13 mouse cellular contexts compared by ENCODE assay signal in genomic region chr1:119048988-119049387, GRCm38 (mm10). TPM values are rescaled to one million over a fixed set of nuclear protein-coding genes. Genes with fewer than 3 reads are reported as not detected.
DNase-seq lines count a peak whose midpoint lies in the region; ATAC-seq and TF ChIP-seq lines count a peak whose summit lies in the region.
"Had no signal": no experiment of that assay in that cellular context is flagged by ENCODE, and none has a peak within 500 bp of the region (broad histone marks: within the 10 kb centered on the region; RNA-seq: fewer than 3 reads in every experiment).

No protein-coding gene starts in this region.

- H3K4me3 ChIP-seq in intestine, embryonic 15.5 days (replicated peaks), result no peak overlapping the region
- H3K4me3 ChIP-seq in intestine, postnatal 0 days (ENCODE audit: low read depth, low read length), result no peak overlapping the region
- peak overlapping the region; percentile 32 to 48; a peak in 3 of 4 replicates for H3K4me3 ChIP-seq in ES-E14 (ENCODE audit: insufficient read depth in 1 of 2, low read depth in 1 of 2, low read length in 2 of 2, poor library complexity in 1 of 2, severe bottlenecking in 1 of 2)
- peak overlapping the region; percentile 64 for H3K4me3 ChIP-seq in embryonic facial prominence, embryonic 15.5 days (replicated peaks)
- H3K4me3 ChIP-seq in limb, embryonic 11.5 days (ENCODE audit: low read depth, low read length), result peak overlapping the region; percentile 20

- no peak overlapping the region for H3K9ac ChIP-seq in intestine, embryonic 15.5 days
- no peak overlapping the region for H3K9ac ChIP-seq in intestine, postnatal 0 days (ENCODE audit: low read depth, low read length)
- H3K9ac ChIP-seq in ES-E14 (ENCODE audit: insufficient read depth, low read depth, low read length, poor library complexity, severe bottlenecking), result no peak overlapping the region
- H3K9ac ChIP-seq in embryonic facial prominence, embryonic 15.5 days, result no peak overlapping the region; the same call in 1 of the 2 replicates
- H3K9ac ChIP-seq in limb, embryonic 11.5 days (ENCODE audit: low read length), result peak overlapping the region; percentile 60

- no peaks in the 10 kb centered on the region for H3K9me3 ChIP-seq in intestine, embryonic 15.5 days
- no peaks in the 10 kb centered on the region for H3K9me3 ChIP-seq in intestine, postnatal 0 days (ENCODE audit: control insufficient read depth)
- H3K9me3 ChIP-seq in ES-E14 (ENCODE audit: control insufficient read depth, insufficient read depth, low read depth, low read length), result no peaks in the 10 kb centered on the region
- no peaks in the 10 kb centered on the region for H3K9me3 ChIP-seq in embryonic facial prominence, embryonic 15.5 days (replicated peaks)
- H3K9me3 ChIP-seq in limb, embryonic 11.5 days (ENCODE audit: control insufficient read depth, low read length), result no peaks in the 10 kb centered on the region

- peak overlapping the region; percentile 93; the same call in 1 of the 2 replicates for H3K4me2 ChIP-seq in intestine, embryonic 15.5 days (replicated peaks)
- no peak overlapping the region for H3K4me2 ChIP-seq in intestine, postnatal 0 days (replicated peaks; ENCODE audit: low read depth)
- H3K4me2 ChIP-seq in embryonic facial prominence, embryonic 15.5 days (replicated peaks), result peak overlapping the region; percentile 86
- peak overlapping the region; percentile 66 for H3K4me2 ChIP-seq in limb, embryonic 11.5 days (ENCODE audit: low read depth, severe bottlenecking)

- intact Hi-C loops in left cerebral cortex, postnatal 10 days (cut with DNase I), result no loop called here

- H3K4me1 ChIP-seq in intestine, embryonic 15.5 days (replicated peaks), result peaks cover 30% of the 10 kb centered on the region
- H3K4me1 ChIP-seq in intestine, postnatal 0 days (replicated peaks; ENCODE audit: control insufficient read depth, insufficient read depth, low read length), result no peaks in the 10 kb centered on the region
- peaks cover 14 to 30% of the 10 kb centered on the region in 2 experiments; a peak in 3 of 4 replicates for H3K4me1 ChIP-seq in ES-E14 (ENCODE audit: control insufficient read depth in 2 of 2, insufficient read depth in 2 of 2, low read length in 2 of 2, poor library complexity in 1 of 2)
- peaks cover 56% of the 10 kb centered on the region for H3K4me1 ChIP-seq in embryonic facial prominence, embryonic 15.5 days
- peaks cover 30% of the 10 kb centered on the region for H3K4me1 ChIP-seq in limb, embryonic 11.5 days (ENCODE audit: control insufficient read depth, insufficient read depth, low read length)

- ATAC-seq in intestine, embryonic 15.5 days, result no peak
- ATAC-seq in intestine, postnatal 0 days, result no peak
- no peak for ATAC-seq in embryonic facial prominence, embryonic 15.5 days (ENCODE audit: insufficient number of reproducible peaks, low FRiP score, low TSS enrichment, low read depth)
- no peak for ATAC-seq in limb, embryonic 11.5 days (ENCODE audit: insufficient number of reproducible peaks, low FRiP score, low TSS enrichment, low read depth)

- WGBS in intestine, embryonic 15.5 days, result 30% methylated on average over 11 of the region's 11 CpGs
- WGBS in intestine, postnatal 0 days, result 22% methylated on average over 11 of the region's 11 CpGs
- WGBS in embryonic facial prominence, embryonic 15.5 days, result 11% methylated on average over 11 of the region's 11 CpGs
- 4% methylated on average over 11 of the region's 11 CpGs for WGBS in limb, embryonic 11.5 days

- H3K27ac ChIP-seq in intestine, embryonic 15.5 days, result no peak overlapping the region
- H3K27ac ChIP-seq in intestine, postnatal 0 days (ENCODE audit: low read depth, low read length), result no peak overlapping the region
- peak overlapping the region; percentile 81; the same call in 1 of the 2 replicates for H3K27ac ChIP-seq in ES-E14 (ENCODE audit: insufficient read depth, low read depth, low read length, poor library complexity, severe bottlenecking)
- peak overlapping the region; percentile 96 for H3K27ac ChIP-seq in embryonic facial prominence, embryonic 15.5 days (replicated peaks)
- peak overlapping the region; percentile 95 for H3K27ac ChIP-seq in limb, embryonic 11.5 days (replicated peaks; ENCODE audit: low read depth, low read length)
- H3K27ac ChIP-seq: macrophage had no signal

- no peaks in the 10 kb centered on the region for H3K36me3 ChIP-seq in intestine, embryonic 15.5 days
- H3K36me3 ChIP-seq in intestine, postnatal 0 days (ENCODE audit: control insufficient read depth, insufficient read depth), result no peaks in the 10 kb centered on the region
- H3K36me3 ChIP-seq in ES-E14 (ENCODE audit: control insufficient read depth, insufficient read depth, low read length, poor library complexity, severe bottlenecking), result peaks cover 2% of the 10 kb centered on the region; the same call in 1 of the 2 replicates
- no peaks in the 10 kb centered on the region for H3K36me3 ChIP-seq in embryonic facial prominence, embryonic 15.5 days
- H3K36me3 ChIP-seq in limb, embryonic 11.5 days (ENCODE audit: control insufficient read depth, insufficient read depth, low read length), result no peaks in the 10 kb centered on the region

- in situ Hi-C loops in ES-E14 (cut with MboI; ENCODE audit: low sequenced_read_pairs in 2 of 2, unreplicated experiment in 2 of 2), result no loop called here

- no peak for TF ChIP-seq CTCF in intestine, postnatal 0 days (IDR thresholded peaks at IDR 0.05; ENCODE audit: low read depth)

- DNase-seq in ES-E14 (ENCODE audit: low read depth, low spot score), result peak; percentile 81
- DNase-seq in limb, embryonic 11.5 days (ENCODE audit: low spot score), result peak; percentile 38
- no peak for DNase-seq in left cerebral cortex, postnatal 10 days (ENCODE audit: extremely low spot score in 1 of 2, low spot score in 2 of 2)
- no peak for DNase-seq in cerebellum, postnatal 14 days
- DNase-seq in urinary bladder, postnatal 36 days (ENCODE audit: low spot score in 2 of 2), result no peak
- DNase-seq: adrenal gland, postnatal 36 days; heart, adult 11 months; thymus, adult 2 months had no signal

- H3K27me3 ChIP-seq in intestine, embryonic 15.5 days (replicated peaks), result peaks cover 24% of the 10 kb centered on the region
- H3K27me3 ChIP-seq in intestine, postnatal 0 days (replicated peaks; ENCODE audit: control insufficient read depth, insufficient read depth, low read length), result peaks cover 59% of the 10 kb centered on the region
- no peaks in the 10 kb centered on the region for H3K27me3 ChIP-seq in embryonic facial prominence, embryonic 15.5 days
- no peaks in the 10 kb centered on the region for H3K27me3 ChIP-seq in limb, embryonic 11.5 days (ENCODE audit: control insufficient read depth, insufficient read depth, low read length)
- H3K27me3 ChIP-seq: CH12.LX had no signal

TF ChIP-seq in ES-E14, 5 proteins besides CTCF, POLR2A, EP300 and RAD21:
- peak; percentile 66; the same call in 1 of the 2 replicates for TF ChIP-seq CHD2 (IDR thresholded peaks at IDR 0.05; ENCODE audit: low read depth, low read length)
- TF ChIP-seq MAFK (IDR thresholded peaks at IDR 0.05; ENCODE audit: insufficient read depth, low read depth, low read length), result no peak

RNA-seq across cellular contexts. Expression of gene Gli2, which starts 4.4 kb away (rescaled TPM):
- 7.2 and 7.4 TPM in 2 replicates for polyA plus RNA-seq in intestine, embryonic 15.5 days (2015; fragmentation: Nextera tagmentation; extraction: Ambion mirVana)
- polyA plus RNA-seq in intestine, postnatal 0 days (2015; fragmentation: Nextera tagmentation; extraction: Ambion mirVana), result 2.1 and 3.8 TPM in 2 replicates
- 9.8 and 12.2 TPM in 2 replicates for total RNA-seq in ES-E14 (2012; rRNA removed)
- polyA plus RNA-seq in embryonic facial prominence, embryonic 15.5 days (2015; fragmentation: Nextera tagmentation; extraction: Ambion mirVana), result 18.8 and 20.7 TPM in 2 replicates
- polyA plus RNA-seq in limb, embryonic 11.5 days (2014; fragmentation: Nextera tagmentation; extraction: Ambion mirVana), result 17.7 and 17.8 TPM in 2 replicates
- total RNA-seq in left cerebral cortex, postnatal 10 days (2021), result 1 to 10 TPM; 2.8 to 3.8 TPM
- total RNA-seq: CH12.LX had no signal
- polyA plus RNA-seq: macrophage had no signal

Comparison
In these comparisons a context has a peak if more than half of its experiments do, and no peak if none do; other contexts are left out.
1. H3K27ac ChIP-seq: peak in ES-E14 (single experiment), embryonic facial prominence, embryonic 15.5 days (single experiment) and limb, embryonic 11.5 days (single experiment); none in intestine, embryonic 15.5 days (single experiment) and intestine, postnatal 0 days (single experiment).
2. H3K4me3 ChIP-seq: peak in ES-E14 (2 of 2), embryonic facial prominence, embryonic 15.5 days (single experiment) and limb, embryonic 11.5 days (single experiment); none in intestine, embryonic 15.5 days (single experiment) and intestine, postnatal 0 days (single experiment).
3. DNase-seq: peak in ES-E14 (single experiment) and limb, embryonic 11.5 days (single experiment); none in left cerebral cortex, postnatal 10 days (0 of 2), cerebellum, postnatal 14 days (0 of 2) and urinary bladder, postnatal 36 days (0 of 2).